Mouse (Mus musculus) heart, postnatal 0 days (tissue): ENCODE data around the gene Gm26602. TPM values are rescaled to one million over a fixed set of nuclear protein-coding genes. Genes with fewer than 3 reads are reported as not detected.
A peak's percentile ranks its signal among the peaks of the same experiment; 100 is the strongest.
"Not testable (repeated sequence)": the region's sequence is repeated elsewhere in the genome, so short reads cannot be mapped to it uniquely, and the experiment has no call there.

Experiments used
- ATAC-seq: fragments of 200-750 bp; cut with Nextera tagmentation; 2 replicates; pipeline ENCODE4 v1.8.0; 2017; ENCODE audit warnings: low read depth, moderate number of reproducible peaks, moderate library complexity; ENCODE audit not compliant: insufficient read depth
- DNase-seq: peaks from one replicate; pipeline ENCODE4 v3.0.0-alpha.2; 2016; ENCODE audit warnings: low spot score
- H3K27ac ChIP-seq: fragments of 300-500 bp; sonication (generic); 2 replicates; pipeline ENCODE4 v1.5.1; 2014; ENCODE audit warnings: low read depth, mild to moderate bottlenecking
- H3K27me3 ChIP-seq: fragments of 300-500 bp; sonication (generic); 2 replicates; pipeline ENCODE4 v1.6.1; 2014; ENCODE audit warnings: low read length, mixed read lengths; ENCODE audit not compliant: control insufficient read depth, insufficient read depth
- H3K36me3 ChIP-seq: fragments of 300-500 bp; sonication (generic); replicated peaks from 2 replicates; pipeline ENCODE4 v1.6.1; 2014; ENCODE audit warnings: low read length, mixed read lengths; ENCODE audit not compliant: control insufficient read depth, insufficient read depth
- H3K4me1 ChIP-seq: fragments of 300-500 bp; sonication (generic); 2 replicates; pipeline ENCODE4 v1.6.1; 2014; ENCODE audit warnings: antibody characterized with exemption; ENCODE audit not compliant: control insufficient read depth, insufficient read depth
- H3K4me2 ChIP-seq: fragments of 300-500 bp; sonication (generic); 2 replicates; pipeline ENCODE4 v1.6.1; 2014; ENCODE audit warnings: low read depth, mild to moderate bottlenecking, low read length, moderate library complexity
- H3K4me3 ChIP-seq: fragments of 300-500 bp; sonication (generic); 2 replicates; pipeline ENCODE4 v1.5.1; 2014; ENCODE audit warnings: low read depth, low read length
- H3K9ac ChIP-seq: fragments of 300-500 bp; sonication (generic); replicated peaks from 2 replicates; pipeline ENCODE4 v1.6.1; 2014; ENCODE audit warnings: low read depth, low read length, mixed read lengths
- H3K9me3 ChIP-seq: fragments of 300-500 bp; sonication (generic); replicated peaks from 2 replicates; pipeline ENCODE4 v1.6.1; 2016; ENCODE audit warnings: low read length; ENCODE audit not compliant: control insufficient read depth
- CTCF ChIP-seq: IDR thresholded peaks from 2 replicates; pipeline ENCODE4 v1.5.1; 2016; ENCODE audit warnings: antibody characterized with exemption, control low read depth, low read depth
- EP300 ChIP-seq: IDR thresholded peaks from 2 replicates; pipeline ENCODE4 v1.6.1; 2016; ENCODE audit warnings: antibody characterized with exemption, low read depth
- WGBS: fragments of 180-500 bp; shearing (Covaris S2); extraction: QIAGEN DNeasy Blood & Tissue Kit; methylation state at CpG from one replicate; pipeline ENCODE4 v1.1.7; 2014; 5-methylcytosine and 5-hydroxymethylcytosine counted together
- microRNA-seq: library from miRNA; unstranded; fragments of <30 nt; microRNA quantifications from one replicate; pipeline ENCODE4, GENCODE M21; 2016
- polyA plus RNA-seq: library from polyadenylated mRNA; unstranded; fragments of >200 nt; fragmentation: Nextera tagmentation; extraction: Ambion mirVana; gene quantifications from 2 replicates; pipeline ENCODE4 v1.2.1, GENCODE M21; 2015
- total RNA-seq: library from RNA; depleted of rRNA; stranded (reverse); fragments of >200 nt; gene quantifications from 2 replicates; pipeline ENCODE4 v1.2.3, GENCODE M21; 2014; ENCODE audit warnings: low replicate concordance; rRNA removed

Gm26602 gene
- total and polyA plus RNA-seq, 2 experiments from 2014 or later = 4.0 TPM; not detected in 1

- no peak overlapping the region for H3K4me2 ChIP-seq
- ATAC-seq (no peak), DNase-seq (no peak)
- TF ChIP-seq EP300 (no peak), CTCF (no peak)
- H3K9me3 ChIP-seq = no peaks in the 10 kb centered on the region
- H3K9ac ChIP-seq = no peak overlapping the region
- WGBS = 69% methylated on average over 9 of the region's 9 CpGs
- H3K4me1 ChIP-seq = 0 out of 2 replicates have a peak, but pooled peaks cover 4% of the 10 kb centered on the region
- peaks cover 9% of the 10 kb centered on the region; the same call in 1 of the 2 replicates for H3K36me3 ChIP-seq
- H3K27ac ChIP-seq = no peak overlapping the region
- H3K4me3 ChIP-seq = no peak overlapping the region
- no peaks in the 10 kb centered on the region for H3K27me3 ChIP-seq
Observed at GRCm38 (mm10) chr10:79955691-79956090, 45.0 kb downstream of the Gm26602 start.

- Histone ChIP-seq H3K27ac (no peak overlapping the region), H3K4me2 (no peak overlapping the region), H3K9me3 (no peaks in the 10 kb centered on the region), H3K27me3 (no peaks in the 10 kb centered on the region), H3K36me3 (no peaks in the 10 kb centered on the region), H3K9ac (no peak overlapping the region), H3K4me3 (no peak overlapping the region), H3K4me1 (0 out of 2 replicates have a peak, but pooled peaks cover 7% of the 10 kb centered on the region)
- ATAC-seq = no peak
- WGBS = 40% methylated on average over 4 of the region's 4 CpGs
- TF ChIP-seq EP300 (no peak), CTCF (no peak)
- no peak for DNase-seq
Observed at GRCm38 (mm10) chr10:79956643-79957154, 46.0 kb downstream of the Gm26602 start.

- Histone ChIP-seq H3K27me3 (no peaks in the 10 kb centered on the region), H3K9ac (no peak overlapping the region), H3K9me3 (no peaks in the 10 kb centered on the region), H3K4me2 (peak overlapping the region; percentile 17; the same call in 1 of the 2 replicates), H3K27ac (no peak overlapping the region), H3K36me3 (peaks cover 13% of the 10 kb centered on the region), H3K4me1 (0 out of 2 replicates have a peak, but pooled peaks cover 7% of the 10 kb centered on the region), H3K4me3 (no peak overlapping the region)
- DNase-seq (peak; percentile 68), ATAC-seq (no peak)
- TF ChIP-seq CTCF (peak; percentile 94), EP300 (no peak)
- WGBS = 15% methylated on average over 21 of the region's 21 CpGs
Observed at GRCm38 (mm10) chr10:79958140-79958816, 47.6 kb downstream of the Gm26602 start.

- H3K4me1 ChIP-seq, H3K9ac ChIP-seq, H3K27me3 ChIP-seq, H3K9me3 ChIP-seq, DNase-seq, ATAC-seq: not testable (repeated sequence)
- Histone ChIP-seq H3K36me3 (peaks cover 25% of the 10 kb centered on the region), H3K27ac (0 out of 2 replicates have a peak overlapping the region, but pooled peaks have one; percentile 53), H3K4me2 (peak overlapping the region; percentile 70), H3K4me3 (peak overlapping the region; percentile 98; the same call in 1 of the 2 replicates)
- 32% methylated on average over 10 of the region's 10 CpGs for WGBS
Observed at GRCm38 (mm10) chr10:79959412-79959811, 48.8 kb downstream of the Gm26602 start.

- TF ChIP-seq CTCF (peak; percentile 99), EP300 (no peak)
- WGBS = under 1% methylated on average over 61 of the region's 61 CpGs
Observed at GRCm38 (mm10) chr10:79959847-79960601, 49.4 kb downstream of the Gm26602 start, which contains the start of gene Wdr18. Wdr18 (plus strand) TSS chr10:79960152.

More at GRCm38 (mm10) chr10:79959847-79960601, 49.4 kb downstream of the Gm26602 start, which contains the start of gene Wdr18:
- peak; percentile 99 for DNase-seq
- Histone ChIP-seq H3K4me2 (peak within 1 kb of the TSS; percentile 70), H3K4me3 (peak within 1 kb of the TSS; percentile 98), H3K9me3 (no peaks in the 10 kb centered on the region), H3K9ac (peak within 1 kb of the TSS; percentile 68), H3K4me1 (0 out of 2 replicates have a peak, but pooled peaks cover 7% of the 10 kb centered on the region), H3K27me3 (no peaks in the 10 kb centered on the region), H3K27ac (peak within 1 kb of the TSS; percentile 71), H3K36me3 (peaks cover 31% of the 10 kb centered on the region)
- ATAC-seq = peak; percentile 96

Small RNAs within 50 kb of the gene (microRNA-seq; reads per million reads assigned to microRNA genes)
- not detected for gene Mir6910

Other genes starting within 250 kb of the Gm26602 start
Only the 30 nearest of the 35 such genes appear.
- 2.4 and 2.5 TPM in 2 replicates for gene Gzmm, start 221.8 kb upstream of the Gm26602 start, total RNA-seq
- 2.1 and 2.8 TPM in 2 replicates for gene Gzmm, start 221.8 kb upstream of the Gm26602 start, polyA plus RNA-seq
- 1,449 and 1,606 TPM in 2 replicates for gene Bsg, start 206.4 kb upstream of the Gm26602 start, total RNA-seq
- 1,256 and 1,260 TPM in 2 replicates for gene Bsg, start 206.4 kb upstream of the Gm26602 start, polyA plus RNA-seq
- gene Hcn2, start 194.2 kb upstream of the Gm26602 start, total RNA-seq = 3.5 and 5.5 TPM in 2 replicates
- gene Hcn2, start 194.2 kb upstream of the Gm26602 start, polyA plus RNA-seq = 0.40 and 0.45 TPM in 2 replicates
- gene Polrmt, start 164.3 kb upstream of the Gm26602 start, total RNA-seq = 36.9 and 56.2 TPM in 2 replicates
- 25.1 and 26.3 TPM in 2 replicates for gene Polrmt, start 164.3 kb upstream of the Gm26602 start, polyA plus RNA-seq
- gene Fgf22, start 155.8 kb upstream of the Gm26602 start, total RNA-seq = not detected in 2 replicates
- gene Fgf22, start 155.8 kb upstream of the Gm26602 start, polyA plus RNA-seq = 0.14 TPM in 1 of 2 replicates, not detected in the other
- 38.6 and 67.5 TPM in 2 replicates for gene Rnf126, start 143.9 kb upstream of the Gm26602 start, total RNA-seq
- 35.9 and 37.6 TPM in 2 replicates for gene Rnf126, start 143.9 kb upstream of the Gm26602 start, polyA plus RNA-seq
- gene Fstl3, start 133.6 kb upstream of the Gm26602 start, total RNA-seq = 21.4 and 28.0 TPM in 2 replicates
- 13.2 and 13.7 TPM in 2 replicates for gene Fstl3, start 133.6 kb upstream of the Gm26602 start, polyA plus RNA-seq
- 1.3 and 1.4 TPM in 2 replicates for gene Prss57, start 119.9 kb upstream of the Gm26602 start, total RNA-seq
- not detected in 2 replicates for gene Prss57, start 119.9 kb upstream of the Gm26602 start, polyA plus RNA-seq
- gene Palm, start 117.3 kb upstream of the Gm26602 start, total RNA-seq = 31.2 and 52.3 TPM in 2 replicates
- gene Palm, start 117.3 kb upstream of the Gm26602 start, polyA plus RNA-seq = 39.8 and 44.0 TPM in 2 replicates
- gene Misp, start 89.9 kb upstream of the Gm26602 start, total RNA-seq = not detected in 2 replicates
- 0.08 and 0.41 TPM in 2 replicates for gene Misp, start 89.9 kb upstream of the Gm26602 start, polyA plus RNA-seq
- 186 and 196 TPM in 2 replicates for gene Ptbp1, start 56.4 kb upstream of the Gm26602 start, total RNA-seq
- gene Ptbp1, start 56.4 kb upstream of the Gm26602 start, polyA plus RNA-seq = 39.8 and 40.4 TPM in 2 replicates
- gene Prtn3, start 36.4 kb upstream of the Gm26602 start, total RNA-seq = not detected in 2 replicates
- 0.70 and 0.74 TPM in 2 replicates for gene Prtn3, start 36.4 kb upstream of the Gm26602 start, polyA plus RNA-seq
- gene Plppr3, start 36.2 kb upstream of the Gm26602 start, total RNA-seq = 3.2 and 5.9 TPM in 2 replicates
- gene Plppr3, start 36.2 kb upstream of the Gm26602 start, polyA plus RNA-seq = 2.5 and 3.0 TPM in 2 replicates
- gene Elane, start 24.6 kb upstream of the Gm26602 start, total RNA-seq = not detected in 2 replicates
- gene Elane, start 24.6 kb upstream of the Gm26602 start, polyA plus RNA-seq = not detected in 2 replicates
- gene Cfd, start 20.0 kb upstream of the Gm26602 start, total RNA-seq = 0.19 TPM in 1 of 2 replicates, not detected in the other
- gene Cfd, start 20.0 kb upstream of the Gm26602 start, polyA plus RNA-seq = 0.22 TPM in 1 of 2 replicates, not detected in the other
- gene Med16, start 1.9 kb upstream of the Gm26602 start, total RNA-seq = 64.7 and 77.6 TPM in 2 replicates
- gene Med16, start 1.9 kb upstream of the Gm26602 start, polyA plus RNA-seq = 30.9 and 36.2 TPM in 2 replicates
- gene Kiss1r, start 6.1 kb downstream of the Gm26602 start, total RNA-seq = not detected in 2 replicates
- gene Kiss1r, start 6.1 kb downstream of the Gm26602 start, polyA plus RNA-seq = 0.45 and 0.57 TPM in 2 replicates
- 40.9 and 58.4 TPM in 2 replicates for gene R3hdm4, start 10.4 kb downstream of the Gm26602 start, total RNA-seq
- gene R3hdm4, start 10.4 kb downstream of the Gm26602 start, polyA plus RNA-seq = 104 and 107 TPM in 2 replicates
- 5.3 and 5.6 TPM in 2 replicates for gene Arid3a, start 16.2 kb downstream of the Gm26602 start, total RNA-seq
- 0.65 and 0.77 TPM in 2 replicates for gene Arid3a, start 16.2 kb downstream of the Gm26602 start, polyA plus RNA-seq
- 29.3 and 51.5 TPM in 2 replicates for gene Wdr18, start 49.3 kb downstream of the Gm26602 start, total RNA-seq
- 54.3 and 58.4 TPM in 2 replicates for gene Wdr18, start 49.3 kb downstream of the Gm26602 start, polyA plus RNA-seq
- gene Grin3b, start 59.9 kb downstream of the Gm26602 start, total RNA-seq = not detected in 2 replicates
- gene Grin3b, start 59.9 kb downstream of the Gm26602 start, polyA plus RNA-seq = 0.29 and 0.34 TPM in 2 replicates
- 162 and 182 TPM in 2 replicates for gene Tmem259, start 73.5 kb downstream of the Gm26602 start, total RNA-seq
- gene Tmem259, start 73.5 kb downstream of the Gm26602 start, polyA plus RNA-seq = 18.0 and 18.1 TPM in 2 replicates
- 142 and 158 TPM in 2 replicates for gene Cnn2, start 77.7 kb downstream of the Gm26602 start, total RNA-seq
- gene Cnn2, start 77.7 kb downstream of the Gm26602 start, polyA plus RNA-seq = 126 and 149 TPM in 2 replicates
- 10.4 and 11.4 TPM in 2 replicates for gene Abca7, start 85.6 kb downstream of the Gm26602 start, total RNA-seq
- gene Abca7, start 85.6 kb downstream of the Gm26602 start, polyA plus RNA-seq = 1.9 TPM in 2 replicates
- 3.9 and 11.0 TPM in 2 replicates for gene Arhgap45, start 105.8 kb downstream of the Gm26602 start, total RNA-seq
- 1.9 TPM in 2 replicates for gene Arhgap45, start 105.8 kb downstream of the Gm26602 start, polyA plus RNA-seq
- gene Polr2e, start 128.9 kb downstream of the Gm26602 start, total RNA-seq = 70.6 and 106 TPM in 2 replicates
- gene Polr2e, start 128.9 kb downstream of the Gm26602 start, polyA plus RNA-seq = 120 and 123 TPM in 2 replicates
- gene Gpx4, start 136.3 kb downstream of the Gm26602 start, total RNA-seq = 490 and 500 TPM in 2 replicates
- gene Gpx4, start 136.3 kb downstream of the Gm26602 start, polyA plus RNA-seq = 874 and 900 TPM in 2 replicates
- gene Sbno2, start 194.7 kb downstream of the Gm26602 start, total RNA-seq = 21.1 and 22.0 TPM in 2 replicates
- 5.9 and 6.3 TPM in 2 replicates for gene Sbno2, start 194.7 kb downstream of the Gm26602 start, polyA plus RNA-seq
- 40.3 and 57.4 TPM in 2 replicates for gene Stk11, start 204.9 kb downstream of the Gm26602 start, total RNA-seq
- gene Stk11, start 204.9 kb downstream of the Gm26602 start, polyA plus RNA-seq = 10.6 and 10.8 TPM in 2 replicates
- 970 and 972 TPM in 2 replicates for gene Atp5d, start 227.8 kb downstream of the Gm26602 start, total RNA-seq
- 1,858 and 1,876 TPM in 2 replicates for gene Atp5d, start 227.8 kb downstream of the Gm26602 start, polyA plus RNA-seq